Mouse (Mus musculus) G1E (cell line): ENCODE measurements at regions not wholly inside any gene's neighbourhood (a gene's known extent, or its start where the extent isn't known, plus 50 kb on each side); places are given as distances from the start of the nearest gene placed in this dataset.
"Not testable (repeated sequence)": the region's sequence is repeated elsewhere in the genome, so short reads cannot be mapped to it uniquely, and the experiment has no call there.

Source experiments
- ATAC-seq: 2 replicates; pipeline ENCODE4 v1.8.0; 2016; ENCODE audit warnings: mild to moderate bottlenecking; ENCODE audit not compliant: insufficient number of reproducible peaks, poor library complexity, low FRiP score, severe bottlenecking; ENCODE audit errors: extremely low read depth
- DNase-seq: peaks from one replicate; pipeline ENCODE4 v3.0.0; 2012; ENCODE audit warnings: low spot score
- H3K27me3 ChIP-seq: 2 replicates; pipeline ENCODE4 v1.6.1; 2012; ENCODE audit warnings: mild to moderate bottlenecking, low read length, inconsistent platforms; ENCODE audit not compliant: insufficient read depth
- H3K36me3 ChIP-seq: replicated peaks from 2 replicates; pipeline ENCODE3; 2012; ENCODE audit warnings: mild to moderate bottlenecking, inconsistent platforms
- H3K4me1 ChIP-seq: 2 replicates; pipeline ENCODE4 v1.6.1; 2012; ENCODE audit warnings: low read depth, low read length, inconsistent platforms, mixed read lengths; ENCODE audit not compliant: insufficient read depth
- H3K4me3 ChIP-seq: 2 replicates; pipeline ENCODE4 v1.5.1; 2012; ENCODE audit warnings: low read depth, mild to moderate bottlenecking, inconsistent platforms, low read length, moderate library complexity, mixed read lengths
- H3K9me3 ChIP-seq: replicated peaks from 2 replicates; pipeline ENCODE4 v1.6.1; 2012; ENCODE audit warnings: inconsistent platforms
- CTCF ChIP-seq: IDR thresholded peaks from 2 replicates; pipeline ENCODE4 v1.5.1; 2012; ENCODE audit warnings: low read depth, low read length, inconsistent platforms, mixed read lengths
- GATA1 ChIP-seq: IDR thresholded peaks from 2 replicates; pipeline ENCODE4 v1.6.1; 2012; ENCODE audit warnings: borderline replicate concordance, low read length, inconsistent platforms, mixed read lengths
- GATA2 ChIP-seq: IDR thresholded peaks from 2 replicates; pipeline ENCODE4 v1.6.1; 2012; ENCODE audit warnings: low read depth, low read length, inconsistent platforms, borderline replicate concordance
- POLR2AphosphoS5 ChIP-seq: IDR thresholded peaks from 2 replicates; pipeline ENCODE4 v1.6.1; 2012; ENCODE audit warnings: low read depth, low read length, inconsistent platforms; ENCODE audit not compliant: insufficient replicate concordance
- TAL1 ChIP-seq: conservative IDR thresholded peaks from 2 replicates; pipeline ENCODE4 v1.6.1; 2012; ENCODE audit warnings: low read depth, low read length, inconsistent platforms, mixed read lengths

GRCm38 (mm10) chr6:31032980-31033608, 74.2 kb upstream of the Klf14 start:
- no peak for TF ChIP-seq GATA1
- peak; percentile 99 for TF ChIP-seq CTCF
- TF ChIP-seq POLR2AphosphoS5 = no peak
- Histone ChIP-seq H3K9me3 (no peaks in the 10 kb centered on the region), H3K4me1 (no peaks in the 10 kb centered on the region), H3K27me3 (peaks cover 10% of the 10 kb centered on the region), H3K36me3 (no peaks in the 10 kb centered on the region), H3K4me3 (no peak overlapping the region)
- ATAC-seq = no peak
- peak; percentile 47 for DNase-seq

- ATAC-seq = no peak
- Histone ChIP-seq H3K36me3 (no peaks in the 10 kb centered on the region), H3K9me3 (no peaks in the 10 kb centered on the region), H3K4me1 (no peaks in the 10 kb centered on the region), H3K4me3 (no peak overlapping the region), H3K27me3 (peaks cover 11% of the 10 kb centered on the region)
- no peak for TF ChIP-seq TAL1
- TF ChIP-seq CTCF = no peak
- no peak for TF ChIP-seq GATA1
- no peak for TF ChIP-seq POLR2AphosphoS5
- TF ChIP-seq GATA2 = no peak
- no peak for DNase-seq
These were observed 75.9 kb upstream of the Klf14 start for GRCm38 (mm10) chr6:31034796-31035195.

GRCm38 (mm10) chr6:31037801-31038395, 79.0 kb upstream of the Klf14 start:
- H3K36me3 ChIP-seq = no peaks in the 10 kb centered on the region
- no peak for TF ChIP-seq CTCF
- no peak for TF ChIP-seq POLR2AphosphoS5
- no peak for TF ChIP-seq GATA2
- TF ChIP-seq GATA1 = no peak
- no peak for TF ChIP-seq TAL1
- H3K27me3 ChIP-seq = peaks cover 13% of the 10 kb centered on the region
- DNase-seq (no peak), ATAC-seq (no peak)
- H3K9me3 ChIP-seq = no peaks in the 10 kb centered on the region
- H3K4me1 ChIP-seq = no peaks in the 10 kb centered on the region
- H3K4me3 ChIP-seq = no peak overlapping the region

GRCm38 (mm10) chr6:31038445-31038844, 79.6 kb upstream of the Klf14 start:
- H3K27me3 ChIP-seq = peaks cover 13% of the 10 kb centered on the region
- H3K4me3 ChIP-seq, H3K36me3 ChIP-seq, H3K4me1 ChIP-seq, H3K9me3 ChIP-seq, DNase-seq, ATAC-seq: not testable (repeated sequence)

- H3K27me3 ChIP-seq = peaks cover 13% of the 10 kb centered on the region
- H3K36me3 ChIP-seq = no peaks in the 10 kb centered on the region
- TF ChIP-seq POLR2AphosphoS5 = no peak
- no peak for TF ChIP-seq TAL1
- TF ChIP-seq CTCF = no peak
- no peak for TF ChIP-seq GATA2
- H3K9me3 ChIP-seq = no peaks in the 10 kb centered on the region
- DNase-seq (no peak), ATAC-seq (no peak)
- no peaks in the 10 kb centered on the region for H3K4me1 ChIP-seq
- H3K4me3 ChIP-seq = no peak overlapping the region
These were observed 80.6 kb upstream of the Klf14 start for GRCm38 (mm10) chr6:31039485-31039884.

- H3K27me3 ChIP-seq = peaks cover 11% of the 10 kb centered on the region
- no peak overlapping the region for H3K4me3 ChIP-seq
- DNase-seq (no peak), ATAC-seq (no peak)
- TF ChIP-seq GATA1 (no peak), GATA2 (no peak), TAL1 (no peak), CTCF (no peak), POLR2AphosphoS5 (no peak)
- no peaks in the 10 kb centered on the region for H3K9me3 ChIP-seq
- no peaks in the 10 kb centered on the region for H3K36me3 ChIP-seq
- no peaks in the 10 kb centered on the region for H3K4me1 ChIP-seq
These were observed 81.9 kb upstream of the Klf14 start for GRCm38 (mm10) chr6:31040783-31041182.

GRCm38 (mm10) chr6:31043368-31043767, 84.5 kb upstream of the Klf14 start:
- H3K27me3 ChIP-seq = peaks cover 3% of the 10 kb centered on the region; the same call in 1 of the 2 replicates
- TF ChIP-seq GATA1 (no peak), TAL1 (no peak), CTCF (no peak), GATA2 (no peak), POLR2AphosphoS5 (no peak)
- no peaks in the 10 kb centered on the region for H3K36me3 ChIP-seq
- no peaks in the 10 kb centered on the region for H3K9me3 ChIP-seq
- DNase-seq (no peak), ATAC-seq (no peak)
- no peak overlapping the region for H3K4me3 ChIP-seq
- H3K4me1 ChIP-seq = no peaks in the 10 kb centered on the region
